ENCODE assay signal across 28 mouse cellular contexts in genomic region chr12:69082051-69082450, GRCm38 (mm10).
DNase-seq lines count a peak whose midpoint lies in the region; ATAC-seq and TF ChIP-seq lines count a peak whose summit lies in the region.
"Had no signal": no experiment of that assay in that cellular context is flagged by ENCODE, and none has a peak within 500 bp of the region (broad histone marks: within the 10 kb centered on the region; RNA-seq: fewer than 3 reads in every experiment).

No protein-coding gene starts in this region.

- TF ChIP-seq POLR2A in brain, embryonic 14.5 days (IDR thresholded peaks at IDR 0.05; ENCODE audit: borderline replicate concordance, extremely low read depth, insufficient read depth, insufficient read length, poor library complexity, severe bottlenecking) = no peak

- TF ChIP-seq CTCF in brain, embryonic 14.5 days (IDR thresholded peaks at IDR 0.05; ENCODE audit: borderline replicate concordance, extremely low read depth, insufficient read depth, insufficient read length) = no peak

- 0 out of 2 replicates have a peak overlapping the region, but pooled peaks have one; percentile 6 for H3K4me2 ChIP-seq in hindbrain, embryonic 13.5 days
- no peak overlapping the region; the same call in 1 of the 2 replicates for H3K4me2 ChIP-seq in hindbrain, embryonic 12.5 days (replicated peaks)
- H3K4me2 ChIP-seq in embryonic facial prominence, embryonic 13.5 days = peak overlapping the region; percentile 16; the same call in 1 of the 2 replicates
- H3K4me2 ChIP-seq: forebrain, embryonic 15.5 days; heart, embryonic 15.5 days; limb, embryonic 15.5 days; lung, embryonic 14.5 days had no signal

- peak; percentile 24 for DNase-seq in brain, embryonic 14.5 days (ENCODE audit: low read depth)
- DNase-seq in embryo, embryonic 10.5 days (ENCODE audit: low spot score) = peak; percentile 56
- no peak for DNase-seq in lung, postnatal 25 days (ENCODE audit: low spot score)
- DNase-seq: adrenal gland, postnatal 36 days; B cell, adult 2 months; cerebellum, adult 11 months; cerebellum, postnatal 10 days; gastrocnemius, postnatal 36 days; heart, postnatal 36 days; layer of hippocampus, postnatal 36 days; lung, embryonic 14.5 days; lung, postnatal 36 days; retina, postnatal 1 day; right cerebral cortex, postnatal 25 days; spleen, adult 18-20 months had no signal

- no peak overlapping the region for H3K9ac ChIP-seq in hindbrain, embryonic 13.5 days
- no peak overlapping the region for H3K9ac ChIP-seq in hindbrain, embryonic 12.5 days
- no peak overlapping the region for H3K9ac ChIP-seq in embryonic facial prominence, embryonic 13.5 days
- H3K9ac ChIP-seq: forebrain, embryonic 15.5 days; heart, embryonic 15.5 days; limb, embryonic 15.5 days; liver, embryonic 14.5 days; lung, embryonic 14.5 days had no signal

- 0 out of 2 replicates have a peak, but pooled peaks cover 3% of the 10 kb centered on the region for H3K27me3 ChIP-seq in hindbrain, embryonic 13.5 days
- H3K27me3 ChIP-seq in hindbrain, embryonic 12.5 days = no peaks in the 10 kb centered on the region
- no peaks in the 10 kb centered on the region for H3K27me3 ChIP-seq in embryonic facial prominence, embryonic 13.5 days
- H3K27me3 ChIP-seq: CH12.LX; forebrain, embryonic 15.5 days; heart, embryonic 15.5 days; limb, embryonic 15.5 days had no signal

- no peaks in the 10 kb centered on the region for H3K36me3 ChIP-seq in hindbrain, embryonic 13.5 days
- no peaks in the 10 kb centered on the region for H3K36me3 ChIP-seq in hindbrain, embryonic 12.5 days
- no peaks in the 10 kb centered on the region for H3K36me3 ChIP-seq in embryonic facial prominence, embryonic 13.5 days
- H3K36me3 ChIP-seq: forebrain, embryonic 15.5 days; G1E; heart, embryonic 15.5 days; limb, embryonic 15.5 days had no signal

- no peak for ATAC-seq in hindbrain, embryonic 13.5 days (ENCODE audit: low FRiP score)
- no peak for ATAC-seq in hindbrain, embryonic 12.5 days (ENCODE audit: low FRiP score)
- ATAC-seq in embryonic facial prominence, embryonic 13.5 days (ENCODE audit: insufficient number of reproducible peaks, insufficient read depth, low FRiP score, low TSS enrichment, low read depth) = no peak
- no peak for ATAC-seq in erythroblast, adult 5-6 weeks (replicated peaks; ENCODE audit: low FRiP score, poor library complexity, severe bottlenecking)
- ATAC-seq: forebrain, embryonic 15.5 days; hindbrain, embryonic 16.5 days; intestine, embryonic 16.5 days; Patski had no signal

- peaks cover 19% of the 10 kb centered on the region for H3K4me1 ChIP-seq in hindbrain, embryonic 13.5 days (replicated peaks)
- peaks cover 21% of the 10 kb centered on the region for H3K4me1 ChIP-seq in hindbrain, embryonic 12.5 days
- H3K4me1 ChIP-seq in embryonic facial prominence, embryonic 13.5 days = peaks cover 31% of the 10 kb centered on the region

- no peak overlapping the region for H3K4me3 ChIP-seq in hindbrain, embryonic 13.5 days
- no peak overlapping the region for H3K4me3 ChIP-seq in hindbrain, embryonic 12.5 days
- H3K4me3 ChIP-seq in embryonic facial prominence, embryonic 13.5 days = no peak overlapping the region
- H3K4me3 ChIP-seq: forebrain, embryonic 15.5 days; heart, embryonic 15.5 days; limb, embryonic 15.5 days had no signal

- H3K27ac ChIP-seq in hindbrain, embryonic 13.5 days = no peak overlapping the region
- H3K27ac ChIP-seq in hindbrain, embryonic 12.5 days = no peak overlapping the region
- no peak overlapping the region for H3K27ac ChIP-seq in embryonic facial prominence, embryonic 13.5 days
- H3K27ac ChIP-seq: forebrain, embryonic 15.5 days; heart, embryonic 15.5 days; limb, embryonic 15.5 days; liver, embryonic 14.5 days had no signal

- no peaks in the 10 kb centered on the region for H3K9me3 ChIP-seq in hindbrain, embryonic 13.5 days
- H3K9me3 ChIP-seq in hindbrain, embryonic 12.5 days (replicated peaks) = no peaks in the 10 kb centered on the region
- H3K9me3 ChIP-seq in embryonic facial prominence, embryonic 13.5 days = no peaks in the 10 kb centered on the region
- H3K9me3 ChIP-seq: forebrain, embryonic 15.5 days; G1E; heart, embryonic 15.5 days; limb, embryonic 15.5 days had no signal

- 23% methylated on average over 6 of the region's 6 CpGs for WGBS in hindbrain, embryonic 13.5 days
- 32% methylated on average over 6 of the region's 6 CpGs for WGBS in hindbrain, embryonic 12.5 days
- 11% methylated on average over 6 of the region's 6 CpGs for WGBS in embryonic facial prominence, embryonic 13.5 days
